Mouse (Mus musculus): ENCODE measurements around the gene Bicc1.

Gene Bicc1

GRCm38 (mm10) chr10:71058070-71058469 lies 101.4 kb downstream of the Bicc1 start:
- no peaks in the 10 kb centered on the region for H3K36me3 ChIP-seq (ENCODE audit: insufficient read depth, low read length)
- no peaks in the 10 kb centered on the region for H3K27me3 ChIP-seq (ENCODE audit: insufficient read depth, low read length)
- H3K4me3 ChIP-seq (replicated peaks; ENCODE audit: low read length): no peak overlapping the region
- TF ChIP-seq NANOG (IDR thresholded peaks at IDR 0.05; ENCODE audit: borderline replicate concordance, low read length) (no peak), CTCF (conservative IDR thresholded peaks at IDR 0.05; ENCODE audit: low read length) (no peak), POU5F1 (IDR thresholded peaks at IDR 0.05; ENCODE audit: borderline replicate concordance, low read length) (no peak)
- no peaks in the 10 kb centered on the region for H3K4me1 ChIP-seq (replicated peaks; ENCODE audit: low read depth, low read length)
- H3K9me3 ChIP-seq (ENCODE audit: low read length): no peaks in the 10 kb centered on the region

GRCm38 (mm10) chr10:71052748-71053147 lies 106.8 kb downstream of the Bicc1 start:
- Histone ChIP-seq H3K9me3 (ENCODE audit: low read length) (no peaks in the 10 kb centered on the region), H3K27me3 (ENCODE audit: insufficient read depth, low read length) (no peaks in the 10 kb centered on the region), H3K4me1 (replicated peaks; ENCODE audit: low read depth, low read length) (peaks cover 5% of the 10 kb centered on the region), H3K4me3 (replicated peaks; ENCODE audit: low read length) (no peak overlapping the region), H3K36me3 (ENCODE audit: insufficient read depth, low read length) (no peaks in the 10 kb centered on the region)
- no peak for TF ChIP-seq NANOG (IDR thresholded peaks at IDR 0.05; ENCODE audit: borderline replicate concordance, low read length)

- Histone ChIP-seq H3K4me3 (replicated peaks; ENCODE audit: low read length) (no peak overlapping the region), H3K4me1 (replicated peaks; ENCODE audit: low read depth, low read length) (peaks cover 5% of the 10 kb centered on the region), H3K27me3 (ENCODE audit: insufficient read depth, low read length) (no peaks in the 10 kb centered on the region), H3K9me3 (ENCODE audit: low read length) (no peaks in the 10 kb centered on the region), H3K36me3 (ENCODE audit: insufficient read depth, low read length) (no peaks in the 10 kb centered on the region)
- no peak for TF ChIP-seq POU5F1 (IDR thresholded peaks at IDR 0.05; ENCODE audit: borderline replicate concordance, low read length)
Observed at GRCm38 (mm10) chr10:71052208-71052607, 107.3 kb downstream of the Bicc1 start.

- no peaks in the 10 kb centered on the region for H3K9me3 ChIP-seq (ENCODE audit: low read length)
- H3K36me3 ChIP-seq (ENCODE audit: insufficient read depth, low read length): no peaks in the 10 kb centered on the region
- peaks cover 5% of the 10 kb centered on the region for H3K4me1 ChIP-seq (replicated peaks; ENCODE audit: low read depth, low read length)
- no peaks in the 10 kb centered on the region for H3K27me3 ChIP-seq (ENCODE audit: insufficient read depth, low read length)
- TF ChIP-seq NANOG (IDR thresholded peaks at IDR 0.05; ENCODE audit: borderline replicate concordance, low read length) (no peak), CTCF (conservative IDR thresholded peaks at IDR 0.05; ENCODE audit: low read length) (no peak), POU5F1 (IDR thresholded peaks at IDR 0.05; ENCODE audit: borderline replicate concordance, low read length) (no peak)
- H3K4me3 ChIP-seq (replicated peaks; ENCODE audit: low read length): peak overlapping the region; percentile 50
Observed at GRCm38 (mm10) chr10:71050722-71051333, 108.7 kb downstream of the Bicc1 start.

- Histone ChIP-seq H3K4me3 (replicated peaks; ENCODE audit: low read length) (no peak overlapping the region), H3K9me3 (ENCODE audit: low read length) (no peaks in the 10 kb centered on the region), H3K4me1 (replicated peaks; ENCODE audit: low read depth, low read length) (peaks cover 5% of the 10 kb centered on the region), H3K27me3 (ENCODE audit: insufficient read depth, low read length) (no peaks in the 10 kb centered on the region), H3K36me3 (ENCODE audit: insufficient read depth, low read length) (no peaks in the 10 kb centered on the region)
- TF ChIP-seq CTCF (conservative IDR thresholded peaks at IDR 0.05; ENCODE audit: low read length): no peak
- no peak for TF ChIP-seq POU5F1 (IDR thresholded peaks at IDR 0.05; ENCODE audit: borderline replicate concordance, low read length)
Observed at GRCm38 (mm10) chr10:71049294-71049693, 110.2 kb downstream of the Bicc1 start.

- H3K27me3 ChIP-seq (ENCODE audit: insufficient read depth, low read length): no peaks in the 10 kb centered on the region
- H3K4me1 ChIP-seq (replicated peaks; ENCODE audit: low read depth, low read length): no peaks in the 10 kb centered on the region
- H3K4me3 ChIP-seq (replicated peaks; ENCODE audit: low read length): no peak overlapping the region
- H3K9me3 ChIP-seq (ENCODE audit: low read length): no peaks in the 10 kb centered on the region
- TF ChIP-seq POU5F1 (IDR thresholded peaks at IDR 0.05; ENCODE audit: borderline replicate concordance, low read length): no peak
- no peak for TF ChIP-seq CTCF (conservative IDR thresholded peaks at IDR 0.05; ENCODE audit: low read length)
- TF ChIP-seq NANOG (IDR thresholded peaks at IDR 0.05; ENCODE audit: borderline replicate concordance, low read length): no peak
- H3K36me3 ChIP-seq (ENCODE audit: insufficient read depth, low read length): no peaks in the 10 kb centered on the region
Observed at GRCm38 (mm10) chr10:71044410-71044809, 115.1 kb downstream of the Bicc1 start.

GRCm38 (mm10) chr10:71041874-71042273 lies 117.6 kb downstream of the Bicc1 start:
- H3K9me3 ChIP-seq (ENCODE audit: low read length): no peaks in the 10 kb centered on the region
- H3K4me1 ChIP-seq (replicated peaks; ENCODE audit: low read depth, low read length): no peaks in the 10 kb centered on the region
- H3K36me3 ChIP-seq (ENCODE audit: insufficient read depth, low read length): no peaks in the 10 kb centered on the region
- no peak for TF ChIP-seq POU5F1 (IDR thresholded peaks at IDR 0.05; ENCODE audit: borderline replicate concordance, low read length)
- no peak for TF ChIP-seq NANOG (IDR thresholded peaks at IDR 0.05; ENCODE audit: borderline replicate concordance, low read length)
- TF ChIP-seq CTCF (conservative IDR thresholded peaks at IDR 0.05; ENCODE audit: low read length): no peak
- H3K27me3 ChIP-seq (ENCODE audit: insufficient read depth, low read length): no peaks in the 10 kb centered on the region
- no peak overlapping the region for H3K4me3 ChIP-seq (replicated peaks; ENCODE audit: low read length)

- Histone ChIP-seq H3K36me3 (ENCODE audit: insufficient read depth, low read length) (no peaks in the 10 kb centered on the region), H3K4me3 (replicated peaks; ENCODE audit: low read length) (no peak overlapping the region), H3K4me1 (replicated peaks; ENCODE audit: low read depth, low read length) (no peaks in the 10 kb centered on the region), H3K9me3 (ENCODE audit: low read length) (no peaks in the 10 kb centered on the region), H3K27me3 (ENCODE audit: insufficient read depth, low read length) (no peaks in the 10 kb centered on the region)
- TF ChIP-seq NANOG (IDR thresholded peaks at IDR 0.05; ENCODE audit: borderline replicate concordance, low read length): no peak
Observed at GRCm38 (mm10) chr10:71036484-71036883, 123.0 kb downstream of the Bicc1 start.

- no peaks in the 10 kb centered on the region for H3K27me3 ChIP-seq (ENCODE audit: insufficient read depth, low read length)
- H3K4me1 ChIP-seq (replicated peaks; ENCODE audit: low read depth, low read length): no peaks in the 10 kb centered on the region
- no peaks in the 10 kb centered on the region for H3K36me3 ChIP-seq (ENCODE audit: insufficient read depth, low read length)
- H3K9me3 ChIP-seq (ENCODE audit: low read length): no peaks in the 10 kb centered on the region
- H3K4me3 ChIP-seq (replicated peaks; ENCODE audit: low read length): no peak overlapping the region
- TF ChIP-seq CTCF (conservative IDR thresholded peaks at IDR 0.05; ENCODE audit: low read length) (no peak), POU5F1 (IDR thresholded peaks at IDR 0.05; ENCODE audit: borderline replicate concordance, low read length) (no peak), NANOG (IDR thresholded peaks at IDR 0.05; ENCODE audit: borderline replicate concordance, low read length) (no peak)
Observed at GRCm38 (mm10) chr10:71028996-71029395, 130.5 kb downstream of the Bicc1 start.

Data from E14TG2a.4 (cell line).